Mouse (Mus musculus) left cerebral cortex, adult 9 months (tissue): ENCODE data around the gene Atg9b.
"Not testable (repeated sequence)": the region's sequence is repeated elsewhere in the genome, so short reads cannot be mapped to it uniquely, and the experiment has no call there.

Experiments
- DNase-seq, 2 experiments: peaks; one replicate each; pipeline ENCODE4 v3.0.0; 2022; ENCODE audit warnings: low spot score in 2 of 2

The Atg9b gene

DNA sequence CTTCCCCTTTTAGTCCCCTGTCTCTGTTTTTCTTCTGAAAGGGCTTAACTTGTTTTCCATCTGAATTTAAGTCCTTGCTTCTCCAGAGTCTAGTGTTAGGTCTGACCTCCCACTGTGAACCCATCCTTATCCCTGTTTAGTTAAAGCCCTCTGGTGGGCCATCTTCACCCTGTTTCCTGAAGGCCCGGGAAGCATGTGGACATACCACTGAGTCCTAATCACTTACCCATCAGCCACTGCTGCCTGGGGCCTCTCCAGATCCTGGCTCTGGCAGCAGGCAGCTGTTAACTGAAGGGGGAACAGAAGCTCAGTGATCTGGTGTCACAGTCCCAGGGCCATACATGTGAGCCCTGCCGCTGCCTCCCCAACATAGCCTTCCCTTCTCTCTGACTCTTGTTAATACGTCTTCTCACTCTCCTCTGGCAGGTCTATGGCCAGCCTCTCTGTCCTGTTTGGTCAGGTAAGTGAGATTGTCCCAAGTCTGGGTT lies 13.5 kb upstream of the Atg9b start:
- DNase-seq = no peak

DNA sequence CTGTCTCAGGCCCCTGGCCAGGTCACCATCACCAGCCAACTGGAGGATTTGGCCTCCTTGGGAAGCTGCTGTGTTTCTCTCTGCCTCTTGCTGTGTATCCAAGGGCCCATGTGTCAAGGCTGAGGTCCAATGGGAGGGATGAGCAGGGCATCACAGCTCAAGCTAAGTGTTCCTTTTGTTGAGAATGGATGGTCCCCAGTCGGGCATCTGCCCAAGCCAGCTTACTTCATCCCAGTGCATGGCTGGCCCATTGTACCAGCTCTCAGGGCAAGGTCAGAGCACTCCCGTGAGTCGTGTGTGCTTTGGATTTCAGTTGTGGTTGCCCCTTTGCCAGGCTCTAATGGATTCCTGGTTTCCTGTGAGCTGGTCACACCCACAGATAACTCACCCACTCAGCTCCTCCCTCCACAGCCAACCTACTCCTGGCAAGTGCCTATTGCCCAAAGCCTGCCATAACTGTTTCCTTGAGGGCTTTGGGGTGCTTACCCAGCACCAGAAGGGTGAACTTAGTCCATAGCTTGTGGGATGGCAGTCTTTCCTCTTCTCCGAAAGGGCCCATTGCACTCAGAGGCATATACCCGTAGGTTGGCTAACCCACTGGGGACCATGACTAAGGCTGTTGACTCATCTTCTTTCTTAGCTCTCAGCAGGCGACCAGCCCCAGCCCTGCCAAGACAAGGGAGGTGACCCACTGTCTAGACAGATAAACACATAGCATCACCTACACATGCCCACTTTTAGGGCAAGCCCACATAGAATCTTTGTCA lies 12.8 kb upstream of the Atg9b start:
- DNase-seq = peak in 1 of 2 experiments; percentile 40

DNA sequence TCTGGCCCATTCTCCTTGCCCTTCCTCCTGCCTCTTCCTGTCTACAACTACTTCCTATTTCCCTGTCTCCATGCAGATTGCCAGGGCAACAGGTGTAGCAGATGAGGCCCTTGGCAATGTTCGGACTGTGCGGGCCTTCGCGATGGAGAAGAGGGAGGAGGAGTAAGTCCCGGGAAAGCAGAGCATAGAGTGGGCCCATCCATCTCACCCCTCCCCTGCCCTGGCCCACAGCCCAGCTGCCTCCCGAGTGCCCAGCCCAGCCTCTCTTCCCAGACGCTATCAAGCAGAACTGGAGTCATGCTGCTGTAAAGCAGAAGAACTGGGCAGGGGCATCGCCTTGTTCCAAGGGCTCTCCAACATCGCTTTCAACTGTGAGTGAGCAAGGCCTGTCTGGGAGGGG lies 10.0 kb upstream of the Atg9b start:
- DNase-seq = peak in 1 of 2 experiments; percentile 32

DNA sequence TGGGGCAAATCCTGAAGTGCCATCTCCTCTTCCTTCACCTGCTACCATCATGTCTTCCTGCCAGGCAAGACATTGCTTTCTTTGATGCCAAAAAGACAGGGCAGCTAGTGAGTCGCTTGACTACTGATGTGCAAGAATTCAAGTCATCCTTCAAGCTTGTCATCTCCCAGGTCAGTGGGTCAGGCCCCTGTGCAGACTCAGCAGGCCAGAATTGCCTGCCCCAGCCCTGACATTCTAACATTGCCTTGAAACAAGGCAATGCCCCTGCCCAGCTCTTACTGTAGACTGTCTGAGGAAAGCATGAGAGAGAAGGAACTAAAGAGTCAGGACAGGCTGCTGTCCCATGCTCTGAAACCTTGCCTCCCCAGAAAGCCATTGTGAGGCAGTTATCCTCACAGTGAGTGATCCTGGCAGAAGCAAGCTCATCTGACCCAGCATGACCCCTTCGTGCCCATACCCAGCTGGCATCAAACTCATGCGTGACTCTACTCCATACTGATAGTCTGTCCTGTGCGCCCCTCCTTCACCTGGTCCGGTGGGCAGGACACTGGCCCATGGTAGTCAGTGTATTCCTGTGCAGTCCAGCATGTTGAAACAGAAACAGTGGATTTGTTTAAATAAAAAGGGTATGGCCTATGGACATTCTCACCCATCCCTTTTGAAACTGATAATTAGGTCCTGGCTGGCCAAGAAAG lies 9.1 kb upstream of the Atg9b start:
- DNase-seq = no peak

DNA sequence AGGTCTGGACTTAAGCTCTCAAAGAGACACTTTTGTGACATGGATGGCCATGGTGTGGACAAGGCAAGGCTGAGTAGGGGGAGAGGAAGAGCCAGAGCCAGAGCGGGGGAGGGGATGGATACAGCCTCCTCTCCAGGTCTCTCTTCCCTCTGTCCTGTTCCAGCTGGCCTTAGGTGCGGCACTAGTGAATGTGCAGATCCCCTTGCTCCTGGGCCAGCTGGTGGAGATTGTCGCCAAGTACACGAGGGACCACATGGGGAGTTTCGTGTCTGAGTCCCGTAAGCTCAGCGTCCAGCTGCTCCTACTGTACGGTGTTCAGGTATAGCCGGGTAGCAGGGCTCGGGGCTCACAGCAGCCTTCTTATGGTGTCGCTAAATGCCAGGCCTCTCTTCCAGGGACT lies 8.4 kb upstream of the Atg9b start:
- DNase-seq = no peak

DNA sequence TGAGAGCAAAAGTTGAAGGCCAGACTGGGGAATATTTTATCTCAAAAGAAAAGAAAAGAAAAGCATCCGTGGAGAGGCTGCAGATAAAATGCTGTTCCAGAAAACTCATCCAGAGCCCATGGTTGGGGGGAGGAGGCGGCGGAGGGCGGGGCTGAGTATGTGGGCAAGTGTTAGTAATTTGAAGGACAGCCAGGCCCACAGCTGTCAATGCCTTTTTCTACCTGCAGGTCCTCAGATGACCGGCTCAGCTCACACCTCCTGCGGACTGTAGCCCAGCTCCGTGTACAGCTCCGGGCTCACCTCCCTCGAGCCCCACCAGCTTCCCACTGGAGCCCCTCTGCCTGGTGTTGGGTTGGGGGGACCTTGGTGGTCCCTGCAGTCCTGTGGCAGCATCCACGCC lies 7.7 kb upstream of the Atg9b start:
- no peak for DNase-seq

DNA sequence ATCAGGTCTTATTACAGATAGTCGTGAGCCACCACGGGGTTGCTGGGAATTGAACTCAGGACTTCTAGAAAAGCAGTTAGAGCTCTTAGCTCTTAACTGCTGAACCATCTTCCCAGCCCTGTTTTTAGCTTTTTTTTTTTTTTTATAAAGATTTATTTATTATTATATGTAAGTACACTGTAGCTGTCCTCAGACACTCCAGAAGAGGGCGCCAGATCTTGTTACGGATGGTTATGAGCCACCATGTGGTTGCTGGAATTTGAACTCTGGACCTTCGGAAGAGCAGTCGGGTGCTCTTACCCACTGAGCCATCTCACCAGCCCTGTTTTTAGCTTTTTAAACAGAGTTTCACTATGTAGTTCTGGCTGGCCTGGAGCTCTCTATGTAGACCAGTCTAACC lies 4.3 kb upstream of the Atg9b start:
- not testable (repeated sequence) for DNase-seq

DNA sequence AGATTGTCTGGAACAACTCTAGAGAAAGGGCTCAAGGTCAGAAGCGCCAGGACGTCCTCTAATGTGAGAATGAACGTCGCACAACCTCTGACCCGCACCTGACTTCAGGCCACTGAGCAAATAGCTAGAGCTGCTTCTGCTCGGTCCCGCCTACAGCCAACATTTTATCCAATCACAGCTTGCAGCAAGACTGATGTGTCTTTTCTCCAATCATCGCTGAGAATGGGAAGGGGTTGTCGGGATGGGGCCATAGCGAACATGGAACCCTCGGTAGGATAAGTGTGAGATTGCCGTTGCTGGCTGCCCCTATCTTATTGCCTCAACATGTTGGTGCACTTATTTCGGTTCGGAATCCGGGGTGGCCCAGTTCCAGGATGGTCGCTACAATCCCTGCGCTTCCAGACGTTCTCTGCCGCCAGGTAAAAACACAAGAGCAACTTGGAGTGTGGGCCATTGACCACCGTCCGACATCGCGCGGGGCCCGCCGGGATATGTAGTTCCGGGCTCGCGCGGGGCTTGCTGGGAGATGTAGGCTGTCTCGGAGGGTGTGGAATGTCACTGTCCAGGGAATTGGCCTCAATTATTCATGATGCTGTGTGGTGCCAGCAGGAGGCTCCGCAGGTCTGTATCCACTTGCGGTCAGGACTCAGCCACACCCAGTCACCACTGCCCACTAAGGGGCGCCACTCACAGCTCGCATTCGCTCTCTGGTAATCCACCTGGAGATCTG lies 2.4 kb upstream of the Atg9b start:
- peak; percentile 95 to 98 for DNase-seq

DNA sequence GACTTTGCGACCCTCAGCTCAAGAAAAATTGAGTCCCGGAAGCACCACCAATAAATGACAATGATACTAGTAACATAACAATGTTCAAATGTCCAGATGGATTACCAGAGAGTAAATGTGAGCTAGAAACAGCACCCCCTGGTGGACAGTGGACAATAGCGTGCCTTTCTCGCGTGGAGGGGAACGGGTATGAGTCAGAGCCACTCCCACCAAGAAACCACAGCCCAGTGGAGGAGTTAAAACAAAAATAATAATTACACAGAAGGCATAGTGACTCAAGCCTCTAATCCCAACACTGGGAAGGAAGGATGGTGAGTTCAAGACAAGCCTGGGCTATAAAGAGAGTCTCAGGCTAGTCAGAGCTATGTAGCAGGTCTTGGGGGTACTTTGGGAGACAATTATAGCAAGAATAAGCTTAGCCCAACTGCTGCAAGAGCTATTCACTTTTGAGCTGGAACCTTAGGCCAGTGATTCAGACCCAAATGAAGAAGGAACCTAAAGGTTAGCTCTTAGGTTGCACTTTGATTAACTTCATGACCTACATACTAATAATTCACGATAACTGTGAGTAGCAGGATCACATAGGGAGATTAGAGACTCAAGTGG lies 1.6 kb upstream of the Atg9b start, which contains the start of gene Abcb8:
TSS of gene Abcb8 (plus strand) at position 272 of the 606 bp plus-strand sequence.
- peak; percentile 77 to 93 for DNase-seq

DNA sequence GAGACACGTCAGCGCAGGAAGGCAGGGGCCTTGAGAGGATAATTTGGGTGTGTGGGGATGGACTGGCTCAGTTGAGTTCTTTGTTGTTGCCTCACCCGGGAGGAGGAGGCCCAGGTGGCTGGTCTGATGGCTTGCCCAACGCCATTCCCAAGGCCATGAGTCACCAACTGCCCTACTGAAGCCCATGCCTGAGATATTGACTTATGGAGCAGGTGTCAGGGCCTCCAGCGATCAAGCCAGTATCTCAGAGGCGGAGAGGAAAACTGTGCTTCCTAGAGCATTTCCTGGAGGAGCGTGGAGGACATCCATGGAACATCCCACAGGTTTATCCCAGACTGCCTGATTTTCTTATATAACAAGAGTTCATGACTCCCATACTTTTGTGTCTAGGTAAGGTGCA lies 781 bp upstream of the Atg9b start:
- no peak for DNase-seq

DNA sequence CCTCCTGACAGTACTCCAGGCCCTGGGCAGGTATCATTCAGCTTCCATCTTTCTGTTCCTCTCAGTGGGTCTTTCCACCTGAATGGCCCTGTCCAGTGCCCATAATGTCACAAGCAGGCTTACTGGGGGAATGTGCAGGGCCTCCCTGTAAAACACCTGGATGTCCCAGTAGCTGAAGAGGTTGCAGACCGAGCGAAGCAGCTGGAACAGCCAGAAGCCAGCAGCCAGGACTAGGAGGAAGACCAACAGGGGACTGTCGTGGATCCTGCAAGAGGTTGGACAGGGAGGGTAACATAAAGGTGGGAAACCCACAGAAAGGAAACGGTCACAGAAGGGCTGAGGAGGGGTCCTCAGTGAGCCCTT lies 2.3 kb downstream of the Atg9b start:
- DNase-seq = no peak

DNA sequence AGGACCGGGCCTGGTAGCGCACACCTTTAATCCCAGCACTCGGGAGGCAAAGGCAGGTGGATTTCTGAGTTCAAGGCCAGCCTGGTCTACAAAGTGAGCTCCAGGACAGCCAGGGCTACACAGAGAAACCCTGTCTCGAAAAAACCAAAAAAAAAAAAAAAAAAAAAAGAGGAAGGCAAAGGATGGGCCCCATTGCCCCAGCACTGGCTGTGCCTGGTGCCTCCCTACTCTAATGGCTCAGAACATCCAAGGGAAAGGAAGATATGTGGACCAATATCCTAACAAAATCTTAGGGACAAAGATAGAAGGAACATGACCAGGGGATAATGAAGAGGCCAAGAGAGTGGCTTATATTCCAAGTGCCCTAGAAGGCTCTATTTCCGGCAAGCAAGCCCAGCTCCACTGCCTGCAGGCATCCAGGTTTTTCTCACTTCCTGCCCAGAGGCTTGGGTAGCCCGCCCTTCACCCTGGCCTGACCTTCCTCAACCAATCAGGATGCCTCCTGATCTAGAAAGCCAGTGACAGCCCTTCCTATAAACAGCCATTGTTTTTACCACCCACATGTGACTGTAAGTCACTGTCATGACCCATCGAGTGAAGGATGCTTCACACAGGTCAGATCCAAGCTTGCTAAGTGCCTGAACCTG lies 2.8 kb downstream of the Atg9b start:
- DNase-seq = no peak

DNA sequence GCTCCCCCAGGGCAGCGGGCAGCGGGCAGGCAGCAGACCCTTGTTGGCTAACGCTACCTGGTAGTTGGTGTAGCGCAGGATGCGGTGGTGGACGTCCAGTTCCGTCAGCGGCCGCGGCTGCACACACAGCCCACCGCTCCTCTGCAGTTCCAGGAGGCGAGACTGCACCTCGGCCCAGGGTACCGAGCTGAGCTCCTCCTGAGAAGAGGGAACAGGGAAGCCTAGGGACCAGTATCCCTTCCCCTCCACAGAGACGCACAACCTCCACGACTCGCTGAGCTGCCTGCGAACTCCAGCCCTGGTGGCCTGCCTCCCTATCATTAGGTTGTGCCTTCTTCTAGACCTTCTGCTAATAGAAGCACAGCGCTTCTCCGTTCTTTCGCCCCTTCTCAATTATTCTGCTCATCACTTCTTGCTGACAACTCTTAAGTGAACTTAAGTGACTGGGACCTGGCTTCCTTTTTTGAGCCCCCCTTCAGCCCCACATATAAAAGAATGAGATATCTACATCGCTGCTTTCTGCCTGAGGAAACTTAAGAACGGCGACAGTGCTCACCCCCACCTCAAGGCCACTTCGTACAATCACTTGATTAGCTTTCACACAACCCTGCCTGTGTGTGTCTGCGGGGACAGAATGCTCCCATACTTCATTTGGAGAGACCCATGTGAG lies 3.6 kb downstream of the Atg9b start:
- DNase-seq = no peak

DNA sequence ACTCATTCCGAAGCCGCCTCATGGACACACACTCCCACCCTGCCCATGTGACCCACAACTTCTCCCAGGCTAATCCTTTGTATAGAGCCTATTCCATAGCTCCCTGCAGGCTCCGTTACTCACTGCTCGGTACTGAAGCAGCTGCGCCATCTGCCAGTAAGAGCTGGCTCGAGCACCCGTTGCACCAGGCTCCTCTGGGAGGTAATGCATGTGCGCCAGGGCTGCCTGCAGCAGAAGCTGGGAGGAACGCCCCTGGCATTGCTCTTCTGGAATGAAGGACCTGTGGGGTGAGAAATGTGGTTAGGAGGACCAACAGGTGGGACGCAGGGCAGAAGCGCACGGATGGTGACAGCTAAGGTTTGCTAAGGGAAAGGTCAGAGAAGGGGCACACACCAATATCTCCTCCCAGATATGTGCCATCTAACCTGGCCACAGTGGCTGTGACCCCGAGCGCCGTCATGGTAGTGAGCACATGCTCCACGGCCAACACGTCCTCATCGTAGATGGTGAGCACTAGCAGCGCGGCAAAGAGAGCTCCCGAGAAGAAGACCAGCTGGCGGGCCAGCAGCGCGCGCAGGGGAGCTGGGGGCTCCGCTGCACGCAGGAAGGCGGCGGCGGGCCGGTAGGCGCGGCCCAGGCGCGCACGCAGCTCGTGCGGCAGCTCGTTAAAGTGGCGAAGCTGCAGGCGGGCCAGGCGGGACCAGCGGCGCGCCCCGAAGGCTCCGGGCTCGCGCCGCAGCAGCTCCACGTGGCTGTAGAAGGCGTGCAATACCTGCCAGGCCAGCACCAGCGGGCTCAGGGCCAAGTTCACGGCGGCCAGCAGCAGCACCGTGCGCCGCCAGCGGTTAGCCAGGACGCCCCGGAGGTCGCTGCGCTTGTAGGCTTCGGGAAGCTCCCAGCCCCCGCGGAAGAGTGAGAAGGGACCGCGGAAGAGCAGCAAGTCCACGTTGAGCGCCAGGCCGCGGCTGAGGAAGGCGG lies 4.4 kb downstream of the Atg9b start:
- DNase-seq = peak in 1 of 2 experiments; percentile 76

DNA sequence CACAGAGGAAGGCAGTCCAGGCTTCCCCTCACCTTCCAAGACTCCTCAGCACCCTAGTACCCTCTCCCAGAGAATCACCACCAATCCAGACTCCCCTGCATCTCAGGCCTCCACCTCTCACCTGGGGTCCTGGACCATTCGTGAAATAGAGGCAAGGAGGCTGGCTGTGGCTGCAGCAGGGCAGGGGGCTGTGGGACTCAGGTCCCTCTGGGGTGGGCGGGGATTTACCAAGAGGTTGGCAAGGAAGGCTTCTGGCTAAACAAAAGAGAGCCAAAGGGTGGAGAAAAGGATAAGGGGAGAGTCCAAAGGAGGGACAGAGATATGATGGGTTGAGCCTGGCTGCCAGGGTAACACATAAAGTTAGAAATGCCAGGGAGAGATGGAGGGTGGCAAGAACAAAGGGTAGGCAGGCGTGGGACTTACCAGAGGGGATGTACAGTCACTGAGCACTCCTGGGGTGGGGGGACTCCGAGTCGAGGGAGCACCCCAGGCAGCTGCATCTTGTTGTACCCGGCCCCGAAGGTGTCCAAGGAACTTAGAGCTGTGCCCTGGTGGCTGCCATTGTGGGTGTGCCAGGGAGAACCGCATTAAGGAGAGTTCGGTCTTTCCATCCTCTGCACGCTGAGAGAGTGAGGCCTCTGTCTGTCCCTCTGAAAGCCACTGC lies 5.9 kb downstream of the Atg9b start:
- no peak for DNase-seq

DNA sequence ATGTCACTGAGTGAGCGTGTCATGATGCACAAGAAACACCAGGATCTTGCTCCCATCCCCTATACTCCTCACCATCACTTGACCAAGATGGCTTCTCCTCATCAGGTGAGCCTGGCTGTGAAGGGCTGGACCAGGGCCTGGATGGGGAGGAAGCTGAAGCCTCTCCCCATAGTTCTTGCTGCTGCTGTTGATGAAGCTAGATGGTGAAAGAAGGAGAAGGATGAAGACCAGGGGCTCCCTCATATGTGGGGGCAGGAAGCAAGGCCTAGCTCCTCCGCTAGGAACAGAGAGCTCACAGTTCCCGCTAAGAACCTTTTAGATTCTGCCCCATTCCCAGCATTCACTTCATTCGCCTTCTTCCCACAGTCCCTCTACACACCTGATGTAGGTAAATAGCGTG lies 6.6 kb downstream of the Atg9b start:
- no peak for DNase-seq

DNA sequence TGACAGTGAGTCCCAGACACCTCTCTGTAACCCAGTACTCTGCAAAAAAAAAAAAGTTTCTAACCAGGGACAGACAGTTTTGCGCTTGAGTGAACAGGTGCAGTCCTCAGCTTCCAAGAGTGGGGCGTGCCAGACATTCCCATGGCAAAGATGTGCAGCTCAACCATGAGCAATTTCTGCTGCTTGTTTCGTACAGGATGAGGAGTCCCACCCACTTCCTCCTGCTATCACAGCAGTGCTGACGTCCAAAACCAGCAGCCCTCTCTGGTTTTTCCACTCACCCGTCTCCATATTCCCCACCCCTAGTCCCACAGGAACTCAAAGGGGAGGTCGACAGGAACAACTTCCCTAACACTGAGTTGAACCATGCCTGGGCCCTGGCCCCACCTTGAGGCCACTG lies 7.5 kb downstream of the Atg9b start:
- peak in 1 of 2 experiments; percentile 68 for DNase-seq

DNA sequence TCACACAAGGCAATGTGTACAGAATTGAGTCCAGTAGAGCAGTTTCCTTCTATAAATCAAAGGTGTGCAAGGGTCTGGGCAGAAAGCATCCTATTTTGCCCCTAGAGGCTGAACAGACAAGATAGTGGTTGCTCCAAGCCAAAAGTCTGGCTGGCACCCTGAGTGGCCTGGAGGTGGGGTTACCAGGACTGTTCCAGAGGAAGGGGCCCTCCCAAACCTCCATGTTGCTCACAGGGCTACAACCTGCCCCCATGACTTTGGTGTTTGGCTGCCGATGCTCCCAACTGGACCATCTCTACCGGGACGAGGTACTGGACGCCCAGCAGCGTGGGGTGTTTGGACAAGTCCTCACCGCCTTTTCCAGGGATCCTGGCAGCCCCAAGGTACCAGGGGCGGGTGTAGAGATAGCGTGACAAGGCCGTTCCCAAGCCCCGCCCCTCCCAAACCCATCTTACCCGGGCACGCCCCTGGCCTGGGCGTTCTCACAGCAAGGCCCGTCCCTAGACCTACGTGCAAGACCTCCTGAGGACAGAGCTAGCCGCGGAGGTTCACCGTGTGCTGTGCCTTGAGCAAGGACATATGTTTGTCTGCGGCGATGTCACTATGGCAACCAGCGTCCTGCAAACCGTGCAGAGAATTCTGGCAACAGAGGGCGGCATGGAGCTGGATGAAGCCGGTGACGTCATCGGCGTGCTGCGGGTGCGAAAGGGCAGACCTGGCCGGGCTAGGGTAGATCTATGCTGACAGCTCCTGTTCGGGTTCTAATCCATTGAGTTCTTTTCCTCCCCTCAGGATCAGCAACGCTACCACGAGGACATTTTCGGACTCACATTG lies 8.7 kb downstream of the Atg9b start:
- DNase-seq = peak; percentile 83 to 94
